Mouse (Mus musculus) B cell, adult 67 days (primary cell): Measurements from ENCODE around the gene Svs2. TPM values are rescaled to one million over a fixed set of nuclear protein-coding genes. Genes with fewer than 3 reads are reported as not detected.

Experiments used
- total RNA-seq, 2 experiments: library from RNA; stranded (reverse); gene quantifications; 4 replicates each; pipeline ENCODE4 v1.2.4; 2023

The Svs2 gene
- not detected for total RNA-seq

DNA sequence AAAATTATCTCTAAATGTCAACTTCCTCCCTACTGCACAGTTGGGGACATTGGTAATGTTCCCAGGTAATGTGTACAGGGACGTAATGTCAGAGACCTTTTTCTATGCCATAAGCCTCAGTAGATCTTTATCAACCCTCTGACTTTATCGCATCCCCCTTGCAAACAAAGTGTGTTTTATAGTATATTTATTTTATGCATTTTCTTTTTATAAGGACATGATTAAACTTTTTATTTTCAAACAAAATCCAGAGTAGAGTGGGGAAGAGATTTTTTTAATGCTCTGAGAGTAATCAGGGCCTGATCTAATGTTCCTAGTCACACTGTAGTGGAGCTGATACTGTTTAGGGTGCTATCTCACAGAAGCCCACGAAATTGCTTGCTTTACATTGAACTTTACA lies at the start of gene Svs2:
Gene Svs2 (minus strand): TSS at position 101 of the 400 bp plus-strand sequence.

DNA sequence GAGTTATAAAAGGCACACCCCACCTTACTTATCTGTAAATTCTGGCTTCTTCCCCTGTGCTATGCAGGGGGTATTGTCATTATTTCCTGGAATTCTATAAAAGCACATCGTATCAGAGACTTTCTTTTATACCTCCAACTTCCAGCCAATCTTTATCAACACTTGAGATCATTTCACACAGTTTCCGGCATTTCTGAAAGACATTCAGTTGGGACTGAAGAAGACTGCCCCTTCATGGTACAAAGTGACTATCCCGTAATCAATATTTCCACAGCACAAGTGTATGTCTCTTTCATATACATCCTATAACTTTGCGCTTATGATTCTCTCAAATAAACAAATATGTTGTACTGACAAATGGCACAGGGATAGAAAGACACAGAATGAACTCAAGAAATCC lies 40.1 kb upstream of the Svs2 start, which contains the start of gene Svs4:
Gene Svs4 (minus strand): TSS at position 101 of the 400 bp plus-strand sequence.

DNA sequence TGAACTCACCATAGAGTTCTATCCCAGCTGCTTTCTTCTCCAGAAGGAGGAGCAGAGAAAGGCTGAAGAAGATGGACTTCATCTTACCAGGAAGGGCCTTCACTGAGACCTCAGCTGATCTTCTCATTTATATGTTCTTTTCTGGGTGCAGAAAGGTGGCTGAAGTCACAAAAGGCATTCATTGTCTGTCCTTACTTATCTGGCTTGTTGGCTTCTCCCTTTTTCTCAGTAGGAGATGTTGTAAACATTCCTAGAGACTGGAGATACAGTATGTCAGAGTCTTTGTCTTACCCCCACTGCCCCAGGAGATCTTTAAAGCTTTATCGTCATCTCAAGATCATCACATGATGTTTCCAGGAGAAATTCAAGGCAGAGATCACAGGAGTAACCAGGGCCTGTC lies 18.3 kb upstream of the Svs2 start, which contains the start of gene Svs3b:
Gene Svs3b (minus strand): TSS at position 101 of the 400 bp plus-strand sequence.

DNA sequence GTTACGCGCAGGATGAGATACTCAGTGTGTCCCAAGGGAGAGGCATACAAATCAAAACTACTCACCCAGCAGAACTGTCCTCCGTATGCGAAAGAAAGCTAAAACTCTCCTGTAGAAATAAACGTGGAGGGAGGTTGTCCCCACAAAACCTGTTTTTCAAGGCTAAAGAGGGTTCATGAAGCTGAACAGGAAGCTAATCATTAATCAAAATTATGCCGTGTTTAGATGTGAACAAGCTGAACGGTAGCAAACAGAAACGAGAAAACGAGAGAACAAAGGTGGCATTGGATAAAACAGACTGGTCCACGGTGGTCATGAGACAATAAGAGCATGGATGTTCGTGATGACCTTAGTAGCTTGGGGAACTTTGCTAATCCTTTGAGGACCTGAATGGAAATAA lies 16.7 kb downstream of the Svs2 start, which contains the start of gene Wfdc15b:
Gene Wfdc15b (minus strand): TSS at position 139 of the 400 bp plus-strand sequence.

DNA sequence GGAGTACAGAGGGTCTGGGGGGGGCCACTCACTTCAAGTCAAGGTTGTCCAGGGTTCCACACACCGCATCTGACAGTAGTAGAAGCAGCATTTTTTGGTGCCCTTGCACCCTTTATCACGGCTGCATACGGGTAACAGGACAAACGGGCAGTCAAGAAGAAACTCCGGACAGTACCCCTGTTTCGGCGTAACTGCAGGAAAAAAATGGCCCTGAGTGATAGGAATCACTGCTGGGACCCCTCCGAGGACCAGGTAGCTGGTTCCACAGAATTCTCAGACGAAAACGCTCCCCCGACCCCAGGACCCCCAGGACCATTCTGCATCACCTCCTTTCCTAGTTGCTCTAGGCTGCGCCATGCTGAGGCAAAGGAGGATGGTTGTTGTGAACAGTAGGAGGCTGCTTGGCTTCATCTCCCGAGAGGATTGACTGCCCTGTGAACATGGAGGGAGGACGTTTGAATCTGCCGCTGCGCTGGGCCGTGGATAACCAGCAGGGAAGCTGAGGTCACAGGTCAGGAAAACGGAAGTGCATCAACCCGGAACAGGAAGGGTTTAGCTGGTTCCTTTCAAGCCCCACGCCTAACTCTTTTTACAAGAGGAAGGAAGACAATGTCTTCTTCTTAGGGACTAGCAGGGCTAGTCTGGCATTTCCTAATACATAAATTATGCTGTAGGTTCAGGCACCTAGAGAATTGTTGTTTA lies 38.5 kb downstream of the Svs2 start, which contains the start of gene Wfdc15a:
Gene Wfdc15a (minus strand): TSS at position 505 of the 702 bp plus-strand sequence.

DNA sequence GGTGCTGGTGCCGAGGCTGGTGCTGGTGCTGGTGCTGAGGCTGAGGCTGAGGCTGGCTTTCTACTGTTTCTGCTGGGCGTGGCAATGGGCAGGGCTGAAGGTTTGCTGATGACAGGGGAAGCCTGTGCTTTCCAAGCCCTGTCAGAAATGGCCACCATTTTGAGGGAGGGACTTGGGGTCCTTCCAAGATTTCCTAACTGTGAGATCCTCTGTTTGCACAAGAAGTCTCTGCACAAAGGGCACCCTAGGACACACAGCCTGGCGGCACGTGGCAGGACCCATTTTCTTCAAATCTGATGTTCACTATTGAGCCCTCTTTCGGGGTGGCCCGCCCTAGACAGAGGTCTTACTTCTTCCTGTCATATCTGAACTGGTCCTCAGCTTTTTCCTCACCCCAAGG lies 47.7 kb downstream of the Svs2 start, which contains the start of gene Wfdc12:
Gene Wfdc12 (minus strand): TSS at position 33 of the 400 bp plus-strand sequence.

Other genes starting within 250 kb of the Svs2 start
- 100 to 1,000 TPM; 109 to 110 TPM for gene Ywhab, start 243.5 kb downstream of the Svs2 start, total RNA-seq
- 1 to 10 TPM; 1.1 to 3.3 TPM for gene Pabpc1l, start 213.0 kb downstream of the Svs2 start, total RNA-seq
- 100 to 1,000 TPM; 234 to 261 TPM for gene Stk4, start 168.1 kb downstream of the Svs2 start, total RNA-seq
- gene Tomm34, start 167.3 kb downstream of the Svs2 start, total RNA-seq: 10 to 100 TPM; 79.5 to 80.2 TPM
- gene Kcns1, start 67.4 kb downstream of the Svs2 start, total RNA-seq: not detected
- gene Wfdc5, start 55.7 kb downstream of the Svs2 start, total RNA-seq: not detected
- gene Wfdc12, start 47.9 kb downstream of the Svs2 start, total RNA-seq: not detected
- not detected for gene Wfdc15a, start 38.3 kb downstream of the Svs2 start, total RNA-seq
- gene Wfdc15b, start 16.8 kb downstream of the Svs2 start, total RNA-seq: not detected
- not detected for gene Svs3b, start 18.2 kb upstream of the Svs2 start, total RNA-seq
- not detected for gene Svs4, start 40.0 kb upstream of the Svs2 start, total RNA-seq
- not detected for gene Svs3a, start 50.8 kb upstream of the Svs2 start, total RNA-seq
- not detected for gene Svs6, start 78.3 kb upstream of the Svs2 start, total RNA-seq
- gene Svs5, start 94.3 kb upstream of the Svs2 start, total RNA-seq: not detected
- 1 to 10 TPM; 3.2 to 3.5 TPM for gene Slpi, start 150.6 kb upstream of the Svs2 start, total RNA-seq
- gene Rbpjl, start 164.7 kb upstream of the Svs2 start, total RNA-seq: under 1 TPM; 0.29 to 0.59 TPM
- under 1 TPM; 0.36 to 0.64 TPM for gene Matn4, start 166.7 kb upstream of the Svs2 start, total RNA-seq
- gene Sdc4, start 205.4 kb upstream of the Svs2 start, total RNA-seq: 100 to 1,000 TPM; 156 to 168 TPM
- 10 to 100 TPM; 58.9 to 62.8 TPM for gene Sys1, start 218.5 kb upstream of the Svs2 start, total RNA-seq
- 1 to 10 TPM in 1 of 2 experiments, not detected in 1; 2.3 TPM for gene Gm20458, start 222.5 kb upstream of the Svs2 start, total RNA-seq
- not detected for gene Trp53tg5, start 235.3 kb upstream of the Svs2 start, total RNA-seq
- 1 to 10 TPM; 6.5 to 9.3 TPM for gene Dbndd2, start 247.6 kb upstream of the Svs2 start, total RNA-seq